Mouse (Mus musculus) heart, postnatal 36 days (tissue): ENCODE measurements around the gene Ubap1. TPM values are rescaled to one million over a fixed set of nuclear protein-coding genes. Genes with fewer than 3 reads are reported as not detected.

Experiments used
- DNase-seq, 2 experiments: peaks; one replicate each; pipeline ENCODE4 v3.0.0; 2021 to 2022
- intact Hi-C: fragments of 180-260 bp; cut with DNase I; formaldehyde crosslinking; loops from one replicate; pipeline ENCODE4 v1.15.1; 2025
- total RNA-seq, 2 experiments: library from RNA; stranded (reverse); gene quantifications; 2 replicates each; pipeline ENCODE4 v1.2.3; 2021

Ubap1 gene
- total RNA-seq, 2 experiments from 2014 or later = 34.1 to 40.3 TPM

GRCm38 (mm10) chr4:41352758-41353157 lies 4.0 kb downstream of the Ubap1 start:
- no peak for DNase-seq
- intact Hi-C loops = no loop called here

GRCm38 (mm10) chr4:41353265-41353664 lies 4.5 kb downstream of the Ubap1 start:
- intact Hi-C loops = no loop called here
- DNase-seq = no peak

- intact Hi-C loops = no loop called here
These were observed 8.4 kb downstream of the Ubap1 start for GRCm38 (mm10) chr4:41357154-41357553.

GRCm38 (mm10) chr4:41358669-41359068 lies 9.9 kb downstream of the Ubap1 start:
- no peak for DNase-seq
- intact Hi-C loops = no loop called here

More at GRCm38 (mm10) chr4:41357154-41357553, 8.4 kb downstream of the Ubap1 start:
- no peak for DNase-seq

- intact Hi-C loops = no loop called here
These were observed 10.6 kb downstream of the Ubap1 start for GRCm38 (mm10) chr4:41359358-41359757.

GRCm38 (mm10) chr4:41361059-41361458 lies 12.3 kb downstream of the Ubap1 start:
- intact Hi-C loops = no loop called here
- no peak for DNase-seq

More at GRCm38 (mm10) chr4:41359358-41359757, 10.6 kb downstream of the Ubap1 start:
- no peak for DNase-seq

- DNase-seq = no peak
- intact Hi-C loops = no loop called here
These were observed 19.4 kb downstream of the Ubap1 start for GRCm38 (mm10) chr4:41368198-41368597.

GRCm38 (mm10) chr4:41369702-41370437 lies 21.1 kb downstream of the Ubap1 start:
- no peak for DNase-seq
- intact Hi-C loops = no loop called here

GRCm38 (mm10) chr4:41377567-41377966 lies 28.8 kb downstream of the Ubap1 start:
- DNase-seq = no peak
- intact Hi-C loops = no loop called here

GRCm38 (mm10) chr4:41381213-41381950 lies 32.6 kb downstream of the Ubap1 start:
- intact Hi-C loops = no loop called here
- no peak for DNase-seq

GRCm38 (mm10) chr4:41386412-41386975 lies 37.7 kb downstream of the Ubap1 start:
- no peak for DNase-seq
- intact Hi-C loops = loop anchor here (2.0 to 5.0 kb wide), 2 partner anchors 38 to 159 kb away; partner anchors contain the start of gene Ubap1

GRCm38 (mm10) chr4:41387755-41388469 lies 39.1 kb downstream of the Ubap1 start:
- intact Hi-C loops = loop anchor here (2.0 to 5.0 kb wide), 2 partner anchors 39 to 161 kb away; partner anchors contain the start of gene Ubap1
- DNase-seq = peak in 1 of 2 experiments; percentile 25

GRCm38 (mm10) chr4:41388616-41389015 lies 39.8 kb downstream of the Ubap1 start:
- DNase-seq = peak in 1 of 2 experiments; percentile 16
- intact Hi-C loops = loop anchor here (5.0 kb wide), 1 partner anchor 161 kb away; no protein-coding TSS in a partner anchor

- intact Hi-C loops = loop anchor here (5.0 kb wide), 1 partner anchor 162 kb away; no protein-coding TSS in a partner anchor
- no peak for DNase-seq
These were observed 40.4 kb downstream of the Ubap1 start for GRCm38 (mm10) chr4:41389240-41389639.

- DNase-seq = peak; percentile 84 to 89
- intact Hi-C loops = loop anchor here (1.0 to 5.0 kb wide), 4 partner anchors 75 to 340 kb away; partner anchors contain the start of gene Dcaf12
These were observed 41.3 kb downstream of the Ubap1 start for GRCm38 (mm10) chr4:41390122-41390521.

GRCm38 (mm10) chr4:41391015-41391414 lies 42.2 kb downstream of the Ubap1 start:
- intact Hi-C loops = loop anchor here (2.0 to 5.0 kb wide), 3 partner anchors 76 to 264 kb away; partner anchors contain the start of gene Dcaf12
- no peak for DNase-seq

GRCm38 (mm10) chr4:41394651-41395050 lies 45.9 kb downstream of the Ubap1 start:
- no peak for DNase-seq
- intact Hi-C loops = loop anchor here (5.0 kb wide), 2 partner anchors 107 to 267 kb away; no protein-coding TSS in a partner anchor

GRCm38 (mm10) chr4:41398353-41398752 lies 49.6 kb downstream of the Ubap1 start:
- no peak for DNase-seq
- intact Hi-C loops = no loop called here

- peak in 1 of 2 experiments; percentile 11 for DNase-seq
- intact Hi-C loops = no loop called here
These were observed 51.1 kb downstream of the Ubap1 start for GRCm38 (mm10) chr4:41399904-41400303.

- intact Hi-C loops = no loop called here
- DNase-seq = no peak
These were observed 52.4 kb downstream of the Ubap1 start for GRCm38 (mm10) chr4:41401167-41401566.
